Mouse (Mus musculus): ENCODE data around the gene Nxpe4. TPM values are rescaled to one million over a fixed set of nuclear protein-coding genes. Genes with fewer than 3 reads are reported as not detected.

The Nxpe4 gene
- polyA plus RNA-seq, 1 experiment from 2014 or later: 7.4 TPM

- H3K4me1 ChIP-seq (replicated peaks): 0 out of 2 replicates have a peak, but pooled peaks cover 6% of the 10 kb centered on the region
- H3K36me3 ChIP-seq: no peaks in the 10 kb centered on the region
- H3K4me2 ChIP-seq: no peak overlapping the region
- 79% methylated on average over 6 of the region's 6 CpGs for WGBS
- H3K9ac ChIP-seq (replicated peaks): no peak overlapping the region
- no peak overlapping the region for H3K4me3 ChIP-seq (replicated peaks)
- ATAC-seq (ENCODE audit: insufficient number of reproducible peaks, insufficient read depth, low FRiP score, low TSS enrichment, low read depth): no peak
- H3K27ac ChIP-seq: no peak overlapping the region
- no peaks in the 10 kb centered on the region for H3K27me3 ChIP-seq
- no peaks in the 10 kb centered on the region for H3K9me3 ChIP-seq
These were observed 27.0 kb downstream of the Nxpe4 start for GRCm38 (mm10) chr9:48188854-48189253.

GRCm38 (mm10) chr9:48197458-48197884, 35.6 kb downstream of the Nxpe4 start:
- H3K36me3 ChIP-seq: peaks cover 10% of the 10 kb centered on the region
- H3K4me1 ChIP-seq (replicated peaks): no peaks in the 10 kb centered on the region; the same call in 1 of the 2 replicates
- no peak overlapping the region for H3K9ac ChIP-seq (replicated peaks)
- no peak overlapping the region for H3K4me3 ChIP-seq (replicated peaks)
- no peaks in the 10 kb centered on the region for H3K27me3 ChIP-seq
- H3K9me3 ChIP-seq: no peaks in the 10 kb centered on the region
- H3K4me2 ChIP-seq: no peak overlapping the region
- H3K27ac ChIP-seq: no peak overlapping the region
- WGBS: 48% methylated on average over 12 of the region's 12 CpGs
- no peak for ATAC-seq (ENCODE audit: insufficient number of reproducible peaks, insufficient read depth, low FRiP score, low TSS enrichment, low read depth)

- Histone ChIP-seq H3K9me3 (no peaks in the 10 kb centered on the region), H3K9ac (replicated peaks) (no peak overlapping the region), H3K36me3 (no peaks in the 10 kb centered on the region), H3K4me2 (no peak overlapping the region), H3K4me3 (replicated peaks) (no peak overlapping the region), H3K27me3 (no peaks in the 10 kb centered on the region), H3K4me1 (replicated peaks) (0 out of 2 replicates have a peak, but pooled peaks cover 9% of the 10 kb centered on the region), H3K27ac (no peak overlapping the region)
- ATAC-seq (ENCODE audit: insufficient number of reproducible peaks, insufficient read depth, low FRiP score, low TSS enrichment, low read depth): 0 out of 2 replicates have a peak, but pooled peaks have one; percentile 56
- 52% methylated on average over 6 of the region's 6 CpGs for WGBS
These were observed 49.1 kb downstream of the Nxpe4 start for GRCm38 (mm10) chr9:48210970-48211369.

- 96% methylated on average over 5 of the region's 5 CpGs for WGBS
- ATAC-seq (ENCODE audit: insufficient number of reproducible peaks, insufficient read depth, low FRiP score, low TSS enrichment, low read depth): no peak
These were observed 50.1 kb downstream of the Nxpe4 start for GRCm38 (mm10) chr9:48211912-48212311.

GRCm38 (mm10) chr9:48214751-48215150, 52.9 kb downstream of the Nxpe4 start:
- no peak for ATAC-seq (ENCODE audit: insufficient number of reproducible peaks, insufficient read depth, low FRiP score, low TSS enrichment, low read depth)
- WGBS: 89% methylated on average over 9 of the region's 9 CpGs

More at GRCm38 (mm10) chr9:48211912-48212311, 50.1 kb downstream of the Nxpe4 start:
- H3K27me3 ChIP-seq: no peaks in the 10 kb centered on the region
- H3K4me1 ChIP-seq (replicated peaks): peaks cover 13% of the 10 kb centered on the region; the same call in 1 of the 2 replicates
- H3K36me3 ChIP-seq: no peaks in the 10 kb centered on the region
- H3K9me3 ChIP-seq: no peaks in the 10 kb centered on the region
- H3K4me3 ChIP-seq (replicated peaks): no peak overlapping the region
- H3K27ac ChIP-seq: no peak overlapping the region
- no peak overlapping the region for H3K9ac ChIP-seq (replicated peaks)
- H3K4me2 ChIP-seq: no peak overlapping the region

GRCm38 (mm10) chr9:48216091-48217001, 54.5 kb downstream of the Nxpe4 start:
- Histone ChIP-seq H3K4me2 (no peak overlapping the region), H3K9me3 (no peaks in the 10 kb centered on the region), H3K4me3 (replicated peaks) (no peak overlapping the region), H3K9ac (replicated peaks) (no peak overlapping the region), H3K36me3 (no peaks in the 10 kb centered on the region), H3K27ac (no peak overlapping the region), H3K4me1 (replicated peaks) (peaks cover 4% of the 10 kb centered on the region; the same call in 1 of the 2 replicates), H3K27me3 (no peaks in the 10 kb centered on the region)
- ATAC-seq (ENCODE audit: insufficient number of reproducible peaks, insufficient read depth, low FRiP score, low TSS enrichment, low read depth): no peak
- 78% methylated on average over 13 of the region's 13 CpGs for WGBS

More at GRCm38 (mm10) chr9:48214751-48215150, 52.9 kb downstream of the Nxpe4 start:
- Histone ChIP-seq H3K9ac (replicated peaks) (no peak overlapping the region), H3K4me1 (replicated peaks) (peaks cover 13% of the 10 kb centered on the region; the same call in 1 of the 2 replicates), H3K4me2 (no peak overlapping the region), H3K4me3 (replicated peaks) (no peak overlapping the region), H3K36me3 (no peaks in the 10 kb centered on the region), H3K27me3 (no peaks in the 10 kb centered on the region), H3K9me3 (no peaks in the 10 kb centered on the region), H3K27ac (no peak overlapping the region)

GRCm38 (mm10) chr9:48230706-48231105, 68.9 kb downstream of the Nxpe4 start:
- WGBS: 91% methylated on average over 3 of the region's 3 CpGs
- Histone ChIP-seq H3K9ac (replicated peaks) (no peak overlapping the region), H3K27ac (no peak overlapping the region), H3K4me1 (replicated peaks) (no peaks in the 10 kb centered on the region), H3K36me3 (no peaks in the 10 kb centered on the region), H3K9me3 (no peaks in the 10 kb centered on the region), H3K4me3 (replicated peaks) (no peak overlapping the region), H3K4me2 (no peak overlapping the region), H3K27me3 (no peaks in the 10 kb centered on the region)
- no peak for ATAC-seq (ENCODE audit: insufficient number of reproducible peaks, insufficient read depth, low FRiP score, low TSS enrichment, low read depth)

GRCm38 (mm10) chr9:48236455-48236854, 74.6 kb downstream of the Nxpe4 start:
- 62% methylated on average over 6 of the region's 6 CpGs for WGBS
- Histone ChIP-seq H3K9ac (replicated peaks) (no peak overlapping the region), H3K4me3 (replicated peaks) (no peak overlapping the region), H3K4me2 (no peak overlapping the region), H3K27ac (no peak overlapping the region), H3K4me1 (replicated peaks) (peaks cover 8% of the 10 kb centered on the region; the same call in 1 of the 2 replicates), H3K36me3 (no peaks in the 10 kb centered on the region), H3K27me3 (no peaks in the 10 kb centered on the region), H3K9me3 (no peaks in the 10 kb centered on the region)
- no peak for ATAC-seq (ENCODE audit: insufficient number of reproducible peaks, insufficient read depth, low FRiP score, low TSS enrichment, low read depth)

GRCm38 (mm10) chr9:48238153-48238755, 76.4 kb downstream of the Nxpe4 start:
- H3K9me3 ChIP-seq: no peaks in the 10 kb centered on the region
- H3K9ac ChIP-seq (replicated peaks): no peak overlapping the region
- 81% methylated on average over 9 of the region's 9 CpGs for WGBS
- peaks cover 8% of the 10 kb centered on the region; the same call in 1 of the 2 replicates for H3K4me1 ChIP-seq (replicated peaks)
- H3K4me2 ChIP-seq: no peak overlapping the region
- no peak for ATAC-seq (ENCODE audit: insufficient number of reproducible peaks, insufficient read depth, low FRiP score, low TSS enrichment, low read depth)
- H3K36me3 ChIP-seq: no peaks in the 10 kb centered on the region
- no peaks in the 10 kb centered on the region for H3K27me3 ChIP-seq
- H3K27ac ChIP-seq: no peak overlapping the region
- no peak overlapping the region for H3K4me3 ChIP-seq (replicated peaks)

- no peak overlapping the region for H3K27ac ChIP-seq
- H3K36me3 ChIP-seq: no peaks in the 10 kb centered on the region
- H3K9me3 ChIP-seq: no peaks in the 10 kb centered on the region
- no peak overlapping the region for H3K4me3 ChIP-seq (replicated peaks)
- H3K4me1 ChIP-seq (replicated peaks): peaks cover 12% of the 10 kb centered on the region; the same call in 1 of the 2 replicates
- 86% methylated on average over 5 of the region's 5 CpGs for WGBS
- ATAC-seq (ENCODE audit: insufficient number of reproducible peaks, insufficient read depth, low FRiP score, low TSS enrichment, low read depth): no peak
- H3K9ac ChIP-seq (replicated peaks): no peak overlapping the region
- H3K27me3 ChIP-seq: no peaks in the 10 kb centered on the region
- H3K4me2 ChIP-seq: no peak overlapping the region
These were observed 77.6 kb downstream of the Nxpe4 start for GRCm38 (mm10) chr9:48239461-48239860.

- 73% methylated on average over 5 of the region's 5 CpGs for WGBS
- no peak for ATAC-seq (ENCODE audit: insufficient number of reproducible peaks, insufficient read depth, low FRiP score, low TSS enrichment, low read depth)
- Histone ChIP-seq H3K9me3 (no peaks in the 10 kb centered on the region), H3K4me2 (no peak overlapping the region), H3K36me3 (no peaks in the 10 kb centered on the region), H3K27me3 (no peaks in the 10 kb centered on the region), H3K9ac (replicated peaks) (no peak overlapping the region), H3K27ac (no peak overlapping the region), H3K4me3 (replicated peaks) (no peak overlapping the region), H3K4me1 (replicated peaks) (peaks cover 19% of the 10 kb centered on the region; the same call in 1 of the 2 replicates)
These were observed 78.6 kb downstream of the Nxpe4 start for GRCm38 (mm10) chr9:48240431-48240830.
